ENCODE assay signal across 13 mouse cellular contexts in the genomic region with DNA sequence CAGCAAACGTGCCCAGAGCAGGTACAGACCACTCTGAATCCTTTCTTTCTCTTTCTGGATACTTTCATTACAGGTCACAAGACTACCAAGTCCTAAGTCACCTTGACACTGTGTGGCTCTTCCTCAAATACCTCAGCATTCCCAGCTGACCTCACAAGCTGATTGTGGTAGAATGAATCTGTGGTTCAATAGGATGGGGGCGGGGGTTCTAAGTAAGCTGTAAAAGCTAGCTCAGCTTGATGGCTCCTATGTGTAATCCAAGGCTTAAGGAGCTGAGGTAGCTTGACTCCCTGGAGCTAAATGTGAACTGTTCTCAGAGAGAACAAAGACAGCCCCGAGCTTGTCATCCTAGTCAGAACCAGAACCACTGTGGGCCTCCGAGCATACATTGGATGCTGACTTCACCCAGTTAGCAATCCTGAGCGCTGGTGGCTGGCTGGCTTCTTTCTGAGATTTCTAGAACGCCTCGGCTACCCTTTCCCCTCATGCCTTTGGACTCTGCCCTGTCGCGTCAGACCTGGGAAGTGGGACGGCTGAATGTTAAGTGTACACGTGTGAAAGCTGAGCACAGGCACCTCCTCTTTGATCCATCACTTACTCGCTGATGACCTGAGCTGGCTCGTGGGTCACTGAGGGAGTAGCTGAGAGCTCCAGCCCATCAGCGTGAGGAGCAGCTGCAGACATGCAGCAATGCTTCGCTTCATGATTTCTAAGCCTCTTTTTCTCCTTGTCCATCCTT.
DNase-seq lines count a peak whose midpoint lies in the region; ATAC-seq and TF ChIP-seq lines count a peak whose summit lies in the region.
"Had no signal": no experiment of that assay in that cellular context is flagged by ENCODE, and none has a peak within 500 bp of the region (broad histone marks: within the 10 kb centered on the region; RNA-seq: fewer than 3 reads in every experiment).

No protein-coding gene starts in this region.

- TF ChIP-seq CTCF in intestine, postnatal 0 days (IDR thresholded peaks at IDR 0.05; ENCODE audit: low read depth), result no peak
- TF ChIP-seq CTCF in liver, postnatal 0 days (IDR thresholded peaks at IDR 0.05; ENCODE audit: low read depth), result no peak

- no peaks in the 10 kb centered on the region for H3K36me3 ChIP-seq in intestine, postnatal 0 days (ENCODE audit: control insufficient read depth, insufficient read depth)
- H3K36me3 ChIP-seq in liver, postnatal 0 days (replicated peaks; ENCODE audit: insufficient read depth, low read length), result no peaks in the 10 kb centered on the region

- no peak overlapping the region for H3K4me2 ChIP-seq in intestine, postnatal 0 days (replicated peaks; ENCODE audit: low read depth)
- H3K4me2 ChIP-seq in liver, postnatal 0 days (ENCODE audit: low read depth, low read length), result no peak overlapping the region

- whole genome bisulfite sequencing in intestine, postnatal 0 days, result 40% methylated on average over 15 of the region's 15 CpGs
- 63% methylated on average over 15 of the region's 15 CpGs for WGBS in liver, postnatal 0 days (ENCODE audit: insufficient replicate concordance)

- no peak for TF ChIP-seq EP300 in liver, postnatal 0 days (IDR thresholded peaks at IDR 0.05; ENCODE audit: low read depth)

- no peak overlapping the region for H3K27ac ChIP-seq in intestine, postnatal 0 days (ENCODE audit: low read depth, low read length)
- no peak overlapping the region for H3K27ac ChIP-seq in liver, postnatal 0 days (ENCODE audit: low read depth)

- H3K4me3 ChIP-seq in intestine, postnatal 0 days (ENCODE audit: low read depth, low read length), result no peak overlapping the region
- H3K4me3 ChIP-seq in liver, postnatal 0 days (ENCODE audit: low read depth, low read length), result no peak overlapping the region

- H3K4me1 ChIP-seq in intestine, postnatal 0 days (replicated peaks; ENCODE audit: control insufficient read depth, insufficient read depth, low read length), result no peaks in the 10 kb centered on the region
- peaks cover 4% of the 10 kb centered on the region; the same call in 1 of the 2 replicates for H3K4me1 ChIP-seq in liver, postnatal 0 days (ENCODE audit: insufficient read depth)

- peak; percentile 13 for DNase-seq in kidney, adult 18-20 months
- no peak for DNase-seq in kidney, postnatal 10 days
- peak; percentile 26 for DNase-seq in embryo, embryonic 10.5 days (ENCODE audit: low spot score)
- peak; percentile 38 for DNase-seq in liver, postnatal 0 days
- DNase-seq in layer of hippocampus, postnatal 14 days (ENCODE audit: low spot score in 2 of 2), result no peak
- no peak for DNase-seq in thymus, postnatal 10 days (ENCODE audit: low spot score in 2 of 2)
- DNase-seq: cerebellum, postnatal 25 days; heart, postnatal 10 days; lung, adult 2 months; thymus, postnatal 4 days had no signal

- H3K9ac ChIP-seq in intestine, postnatal 0 days (ENCODE audit: low read depth, low read length), result no peak overlapping the region
- H3K9ac ChIP-seq in liver, postnatal 0 days (replicated peaks), result no peak overlapping the region

- no peaks in the 10 kb centered on the region for H3K9me3 ChIP-seq in intestine, postnatal 0 days (ENCODE audit: control insufficient read depth)
- no peaks in the 10 kb centered on the region for H3K9me3 ChIP-seq in liver, postnatal 0 days (ENCODE audit: low read length)

- ATAC-seq in intestine, postnatal 0 days, result peak; percentile 97
- ATAC-seq in liver, postnatal 0 days, result peak; percentile 92
- ATAC-seq in erythroid progenitor cell, adult 5-6 weeks (replicated peaks; ENCODE audit: low FRiP score, poor library complexity, severe bottlenecking), result no peak
- ATAC-seq: activated CD4-positive, CD25-positive, alpha-beta regulatory T cell, adult 4 months had no signal

- H3K27me3 ChIP-seq in intestine, postnatal 0 days (replicated peaks; ENCODE audit: control insufficient read depth, insufficient read depth, low read length), result no peaks in the 10 kb centered on the region
- H3K27me3 ChIP-seq in liver, postnatal 0 days (ENCODE audit: insufficient read depth, low read length), result no peaks in the 10 kb centered on the region

Comparison
In these comparisons a context has a peak if more than half of its experiments do, and no peak if none do; other contexts are left out.
1. DNase-seq: peak in kidney, adult 18-20 months (single experiment), embryo, embryonic 10.5 days (single experiment) and liver, postnatal 0 days (single experiment); none in kidney, postnatal 10 days (single experiment), layer of hippocampus, postnatal 14 days (0 of 2) and thymus, postnatal 10 days (0 of 2).